Mouse (Mus musculus) ES-E14 (cell line): ENCODE results near the gene Defa28. TPM values are rescaled to one million over a fixed set of nuclear protein-coding genes. Genes with fewer than 3 reads are reported as not detected.
"Not testable (repeated sequence)": the region's sequence is repeated elsewhere in the genome, so short reads cannot be mapped to it uniquely, and the experiment has no call there.

ENCODE experiments used
- DNase-seq: peaks from one replicate; pipeline ENCODE4 v3.0.0-alpha.2; 2013; ENCODE audit warnings: low read depth, low spot score
- H3K27ac ChIP-seq: 2 replicates; pipeline ENCODE4 v1.5.1; 2012; ENCODE audit warnings: low read depth, mild to moderate bottlenecking, low read length, moderate library complexity, mixed read lengths; ENCODE audit not compliant: poor library complexity, insufficient read depth, severe bottlenecking
- H3K36me3 ChIP-seq: 2 replicates; pipeline ENCODE4 v1.6.1; 2012; ENCODE audit warnings: mild to moderate bottlenecking, low read length, moderate library complexity, mixed read lengths; ENCODE audit not compliant: control insufficient read depth, poor library complexity, insufficient read depth, severe bottlenecking
- H3K4me1 ChIP-seq, 2 experiments: fragments of 150-350 bp in 1 of 2; sonication (generic) in 1 of 2; 2 replicates each; pipeline ENCODE4 v1.6.1; 2012; ENCODE audit warnings: low read length in 2 of 2, mild to moderate bottlenecking in 1 of 2, mixed read lengths in 1 of 2; ENCODE audit not compliant: control insufficient read depth in 2 of 2, insufficient read depth in 2 of 2, poor library complexity in 1 of 2
- H3K4me3 ChIP-seq, 2 experiments: fragments of 150-350 bp in 1 of 2; sonication (generic) in 1 of 2; 2 replicates each; pipeline ENCODE4 v1.5.1; 2012; ENCODE audit warnings: low read length in 2 of 2, low read depth in 1 of 2, mild to moderate bottlenecking in 1 of 2, mixed read lengths in 1 of 2; ENCODE audit not compliant: insufficient read depth in 1 of 2, poor library complexity in 1 of 2, severe bottlenecking in 1 of 2
- H3K9ac ChIP-seq: 2 replicates; pipeline ENCODE4 v1.6.1; 2012; ENCODE audit warnings: low read depth, mild to moderate bottlenecking, low read length, mixed read lengths; ENCODE audit not compliant: poor library complexity, insufficient read depth, severe bottlenecking
- H3K9me3 ChIP-seq: fragments of 150-350 bp; sonication (generic); 2 replicates; pipeline ENCODE4 v1.6.1; 2012; ENCODE audit warnings: low read depth, mild to moderate bottlenecking, low read length; ENCODE audit not compliant: control insufficient read depth, insufficient read depth
- in situ Hi-C, 2 experiments: fragments of 600-800 bp; cut with MboI; formaldehyde crosslinking; loops; one replicate each; pipeline ENCODE4 v1.15.1; 2025; ENCODE audit warnings: low sequenced_read_pairs in 2 of 2, inconsistent platforms in 1 of 2; ENCODE audit not compliant: unreplicated experiment in 2 of 2
- total RNA-seq: library from RNA; depleted of rRNA; stranded (reverse); fragments of 300-350 nt; gene quantifications from 2 replicates; pipeline ENCODE4 v1.2.3, GENCODE M21; 2012; rRNA removed

Gene Defa28
- not detected in 2 replicates for total RNA-seq

DNA sequence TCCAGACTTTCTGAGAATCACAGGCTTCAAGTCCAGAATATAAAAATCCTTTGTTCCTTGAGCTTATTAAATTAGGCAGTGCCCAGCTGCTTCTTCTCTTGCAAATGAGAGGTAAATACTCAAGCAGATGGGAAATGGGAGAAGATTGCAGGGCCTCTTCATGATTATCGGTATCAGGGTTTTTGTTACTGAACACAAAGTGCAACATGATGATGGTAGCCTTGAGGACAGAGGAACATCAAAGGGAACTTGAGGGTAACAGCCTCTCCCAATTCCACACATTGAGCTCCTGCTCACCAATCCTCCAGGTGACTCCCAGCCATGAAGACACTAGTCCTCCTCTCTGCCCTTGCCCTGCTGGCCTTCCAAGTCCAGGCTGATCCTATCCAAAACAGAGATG, at the start of gene Defa28:
Gene Defa28, plus strand, starts transcription at position 301 of the 400 bp plus-strand sequence.
- H3K27ac ChIP-seq, H3K9me3 ChIP-seq, H3K4me3 ChIP-seq, in situ Hi-C loops, H3K4me1 ChIP-seq, H3K36me3 ChIP-seq, DNase-seq, H3K9ac ChIP-seq: not testable (repeated sequence)

DNA sequence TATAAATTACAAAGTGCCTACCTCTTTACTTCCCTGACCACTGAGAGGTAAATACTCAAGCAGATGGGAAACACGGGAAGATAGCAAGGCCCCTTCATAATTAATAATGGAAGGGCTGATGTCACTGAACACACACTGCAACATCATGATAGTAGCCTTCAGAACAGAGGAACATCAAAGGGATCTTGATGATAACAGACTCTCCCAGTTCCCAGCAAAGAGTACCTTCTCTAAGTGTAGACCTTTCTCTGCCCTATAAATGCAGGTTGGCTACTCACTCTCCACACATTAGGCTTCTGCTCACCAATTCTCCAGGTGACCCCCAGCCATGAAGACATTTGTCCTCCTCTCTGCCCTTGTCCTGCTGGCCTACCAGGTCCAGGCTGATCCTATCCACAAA, 17.7 kb upstream of the Defa28 start, which contains the start of gene Defa37:
Gene Defa37, plus strand, starts transcription at position 301 of the 400 bp plus-strand sequence.
- H3K4me1 ChIP-seq, in situ Hi-C loops, H3K9ac ChIP-seq, H3K27ac ChIP-seq, H3K36me3 ChIP-seq, H3K9me3 ChIP-seq, H3K4me3 ChIP-seq, DNase-seq: not testable (repeated sequence)

DNA sequence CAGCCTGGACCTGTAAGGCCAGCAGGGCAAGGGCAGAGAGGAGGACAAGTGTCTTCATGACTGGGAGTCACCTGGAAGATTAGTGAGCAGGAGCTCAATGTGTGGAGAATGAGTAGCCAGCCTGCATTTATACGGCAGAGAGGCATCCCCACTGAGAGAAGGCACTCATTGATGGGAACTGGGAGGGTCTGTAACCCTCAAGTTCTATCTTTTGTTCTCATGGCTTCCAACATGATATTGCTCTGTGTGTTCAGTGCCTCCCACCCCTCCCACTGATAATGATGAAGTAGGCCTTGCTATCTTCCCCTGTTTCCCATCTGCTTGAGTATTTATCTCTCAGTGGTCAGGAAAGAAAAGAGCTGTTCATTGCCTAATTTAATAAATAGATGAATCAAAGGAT, 11.6 kb downstream of the Defa28 start, which contains the start of gene Gm7861:
Gene Gm7861, minus strand, starts transcription at position 101 of the 400 bp plus-strand sequence.
- H3K4me3 ChIP-seq, H3K9me3 ChIP-seq, in situ Hi-C loops, H3K9ac ChIP-seq, H3K27ac ChIP-seq, DNase-seq, H3K4me1 ChIP-seq, H3K36me3 ChIP-seq: not testable (repeated sequence)

DNA sequence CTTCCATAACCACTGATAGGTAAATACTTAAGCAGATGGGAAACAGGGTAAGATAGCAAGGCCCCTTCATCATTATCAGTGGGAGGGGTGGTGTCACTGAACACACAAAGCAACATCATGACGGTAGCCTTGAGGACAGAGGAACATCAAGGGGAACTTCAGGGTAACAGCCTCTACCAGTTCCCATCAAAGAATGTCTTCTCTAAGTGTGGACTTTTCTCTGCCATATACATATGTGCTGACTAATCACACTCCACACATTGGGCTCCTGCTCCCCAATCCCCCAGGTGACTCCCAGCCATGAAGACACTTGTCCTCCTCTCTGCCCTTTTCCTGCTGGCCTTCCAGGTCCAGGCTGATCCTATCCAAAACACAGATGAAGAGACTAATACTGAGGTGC, 35.1 kb downstream of the Defa28 start, which contains the start of gene Defa26:
Gene Defa26, plus strand, starts transcription at position 301 of the 400 bp plus-strand sequence.
- H3K36me3 ChIP-seq, H3K27ac ChIP-seq, H3K4me1 ChIP-seq, H3K9ac ChIP-seq, H3K9me3 ChIP-seq, DNase-seq, in situ Hi-C loops, H3K4me3 ChIP-seq: not testable (repeated sequence)

Other genes with a start within 250 kb of the Defa28 start
- gene Defa2, start 204.5 kb upstream of the Defa28 start, total RNA-seq, result not detected in 2 replicates
- not detected in 2 replicates for gene Defa33, start 191.2 kb upstream of the Defa28 start, total RNA-seq
- not detected in 2 replicates for gene Defa36, start 155.6 kb upstream of the Defa28 start, total RNA-seq
- gene Gm7849, start 126.4 kb upstream of the Defa28 start, total RNA-seq, result not detected in 2 replicates
- not detected in 2 replicates for gene Defa20, start 73.7 kb upstream of the Defa28 start, total RNA-seq
- gene Defa32, start 54.0 kb upstream of the Defa28 start, total RNA-seq, result not detected in 2 replicates
- gene Defa37, start 17.6 kb upstream of the Defa28 start, total RNA-seq, result not detected in 2 replicates
- gene Gm7861, start 11.5 kb downstream of the Defa28 start, total RNA-seq, result not detected in 2 replicates
- not detected in 2 replicates for gene Defa26, start 35.2 kb downstream of the Defa28 start, total RNA-seq
- gene Defa17, start 72.8 kb downstream of the Defa28 start, total RNA-seq, result not detected in 2 replicates
- gene Defa34, start 82.8 kb downstream of the Defa28 start, total RNA-seq, result not detected in 2 replicates
- not detected in 2 replicates for gene AY761184, start 120.6 kb downstream of the Defa28 start, total RNA-seq
- gene Defa24, start 151.5 kb downstream of the Defa28 start, total RNA-seq, result not detected in 2 replicates
- not detected in 2 replicates for gene Defb50, start 240.5 kb downstream of the Defa28 start, total RNA-seq